Mouse (Mus musculus): ENCODE results near the gene Msx3. TPM values are rescaled to one million over a fixed set of nuclear protein-coding genes. Genes with fewer than 3 reads are reported as not detected.

The Msx3 gene
- total RNA-seq, 1 experiment from 2014 or later, result not detected

GRCm38 (mm10) chr7:140006861-140007611, 41.9 kb downstream of the Msx3 start:
- no peak; a peak in 1 of 4 replicates for ATAC-seq (replicated peaks in 1 of 2; ENCODE audit: insufficient read depth in 1 of 2, low FRiP score in 2 of 2, low TSS enrichment in 1 of 2, low read depth in 1 of 2, poor library complexity in 2 of 2, severe bottlenecking in 2 of 2)

GRCm38 (mm10) chr7:140004666-140005065, 44.2 kb downstream of the Msx3 start:
- no peak for ATAC-seq (replicated peaks in 1 of 2; ENCODE audit: insufficient read depth in 1 of 2, low FRiP score in 2 of 2, low TSS enrichment in 1 of 2, low read depth in 1 of 2, poor library complexity in 2 of 2, severe bottlenecking in 2 of 2)

- ATAC-seq (replicated peaks in 1 of 2; ENCODE audit: insufficient read depth in 1 of 2, low FRiP score in 2 of 2, low TSS enrichment in 1 of 2, low read depth in 1 of 2, poor library complexity in 2 of 2, severe bottlenecking in 2 of 2), result no peak
Measured at GRCm38 (mm10) chr7:140001086-140001740, 47.7 kb downstream of the Msx3 start.

- no peak for ATAC-seq (replicated peaks in 1 of 2; ENCODE audit: insufficient read depth in 1 of 2, low FRiP score in 2 of 2, low TSS enrichment in 1 of 2, low read depth in 1 of 2, poor library complexity in 2 of 2, severe bottlenecking in 2 of 2)
Measured at GRCm38 (mm10) chr7:139998691-139999350, 50.1 kb downstream of the Msx3 start.

Other genes with a start within 250 kb of the Msx3 start
- gene Adgra1, start 214.9 kb downstream of the Msx3 start, total RNA-seq (2017), result not detected in 2 replicates
- gene Kndc1, start 154.4 kb downstream of the Msx3 start, total RNA-seq (2017), result not detected in 2 replicates
- not detected in 2 replicates for gene Utf1, start 105.3 kb downstream of the Msx3 start, total RNA-seq (2017)
- gene 6430531B16Rik, start 70.3 kb downstream of the Msx3 start, total RNA-seq (2017), result 1.1 TPM in 1 of 2 replicates, not detected in the other
- 5.7 and 14.3 TPM in 2 replicates for gene Adam8, start 56.5 kb downstream of the Msx3 start, total RNA-seq (2017)
- gene Zfp511, start 12.7 kb downstream of the Msx3 start, total RNA-seq (2017), result 11.9 and 22.5 TPM in 2 replicates
- 38.0 and 43.5 TPM in 2 replicates for gene Tubgcp2, start 12.4 kb downstream of the Msx3 start, total RNA-seq (2017)
- gene Caly, start 33.5 kb upstream of the Msx3 start, total RNA-seq (2017), result not detected in 2 replicates
- not detected in 2 replicates for gene Prap1, start 44.3 kb upstream of the Msx3 start, total RNA-seq (2017)
- gene Fuom, start 53.4 kb upstream of the Msx3 start, total RNA-seq (2017), result 5.7 and 7.6 TPM in 2 replicates
- gene Paox, start 66.7 kb upstream of the Msx3 start, total RNA-seq (2017), result 11.2 and 14.3 TPM in 2 replicates
- gene Echs1, start 67.4 kb upstream of the Msx3 start, total RNA-seq (2017), result 65.3 and 85.7 TPM in 2 replicates
- 8.2 and 17.1 TPM in 2 replicates for gene Mtg1, start 88.5 kb upstream of the Msx3 start, total RNA-seq (2017)
- gene Sprn, start 105.8 kb upstream of the Msx3 start, total RNA-seq (2017), result not detected in 2 replicates
- not detected in 2 replicates for gene Olfr522, start 115.7 kb upstream of the Msx3 start, total RNA-seq (2017)
- gene Olfr523, start 124.1 kb upstream of the Msx3 start, total RNA-seq (2017), result not detected in 2 replicates
- not detected in 2 replicates for gene Olfr524, start 156.9 kb upstream of the Msx3 start, total RNA-seq (2017)
- not detected in 2 replicates for gene Cd163l1, start 169.2 kb upstream of the Msx3 start, total RNA-seq (2017)
- gene 5830411N06Rik, start 198.2 kb upstream of the Msx3 start, total RNA-seq (2017), result 0.50 TPM in 1 of 2 replicates, not detected in the other

Measured in hematopoietic stem cell, adult 5-6 weeks (primary cell).